Mouse (Mus musculus): ENCODE results near the gene Gpr88. TPM values are rescaled to one million over a fixed set of nuclear protein-coding genes. Genes with fewer than 3 reads are reported as not detected.

The Gpr88 gene
- total RNA-seq, 2 experiments from 2014 or later = 0.50 to 0.82 TPM

GRCm38 (mm10) chr3:116203942-116204341 is 49.4 kb downstream of the Gpr88 start:
- DNase-seq (ENCODE audit: low spot score in 2 of 2) = no peak

- DNase-seq (ENCODE audit: low spot score in 2 of 2) = no peak
Measured at GRCm38 (mm10) chr3:116200060-116200459, 53.2 kb downstream of the Gpr88 start.

Other genes starting within 250 kb of the Gpr88 start
- gene Slc30a7, start 246.1 kb downstream of the Gpr88 start, total RNA-seq (2021) = 10 to 100 TPM; 43.9 to 48.0 TPM
- 10 to 100 TPM; 26.1 to 35.4 TPM for gene Extl2, start 246.0 kb downstream of the Gpr88 start, total RNA-seq (2021)
- gene Vcam1, start 123.8 kb downstream of the Gpr88 start, total RNA-seq (2021) = 10 to 100 TPM; 36.8 to 46.8 TPM
- gene Cdc14a, start 170.5 kb upstream of the Gpr88 start, total RNA-seq (2021) = 10 to 100 TPM; 17.9 to 19.3 TPM

Measured in adrenal gland, postnatal 4 days (tissue).